Mouse (Mus musculus) embryonic fibroblast, embryonic 13.5 days (primary cell): ENCODE data around the gene Cnot2.
A peak's percentile ranks its signal among the peaks of the same experiment; 100 is the strongest.

Source experiments
- CTCF ChIP-seq: IDR thresholded peaks from 2 replicates; pipeline ENCODE4 v1.5.1; 2011; ENCODE audit warnings: mild to moderate bottlenecking, control low read depth, low read length, moderate library complexity, borderline replicate concordance; ENCODE audit not compliant: insufficient read depth
- POLR2A ChIP-seq: IDR thresholded peaks from 2 replicates; pipeline ENCODE4 v1.6.1; 2011; ENCODE audit warnings: low read depth, mild to moderate bottlenecking, control low read depth, low read length, moderate library complexity

- no peak for TF ChIP-seq CTCF
- peak; percentile 25; the same call in 1 of the 2 replicates for TF ChIP-seq POLR2A
These were observed 107.4 kb downstream of the Cnot2 start, which contains the start of gene Kcnmb4 for GRCm38 (mm10) chr10:116473759-116474549.
